Mouse (Mus musculus) erythroblast, adult 5-6 weeks (primary cell): ENCODE measurements around the gene Appl1. TPM values are rescaled to one million over a fixed set of nuclear protein-coding genes. Genes with fewer than 3 reads are reported as not detected.
A peak's percentile ranks its signal among the peaks of the same experiment; 100 is the strongest.
"Not testable (repeated sequence)": the region's sequence is repeated elsewhere in the genome, so short reads cannot be mapped to it uniquely, and the experiment has no call there.

Experiments used
- ATAC-seq: replicated peaks from 2 replicates; pipeline ENCODE4 v1.8.0; 2016; ENCODE audit warnings: moderate number of reproducible peaks, mild to moderate bottlenecking, moderate TSS enrichment, inconsistent platforms; ENCODE audit not compliant: poor library complexity, low FRiP score, severe bottlenecking
- total RNA-seq, 2 experiments: library from RNA; stranded (forward) in 1 of 2; stranded (reverse) in 1 of 2; fragments of 150-400 nt in 1 of 2; fragments of 200-764, 138-1000 nt in 1 of 2; gene quantifications; 2 replicates each; pipeline versions ENCODE4 v1.2.3 to v1.2.4; 2015 to 2017; ENCODE audit warnings: low replicate concordance in 2 of 2

Gene Appl1
- total RNA-seq, 2 experiments from 2014 or later = 6.1 to 6.9 TPM

- peak; percentile 99 for ATAC-seq
Measured at GRCm38 (mm10) chr14:26970439-26970932, 546 bp downstream of the Appl1 start.

DNA sequence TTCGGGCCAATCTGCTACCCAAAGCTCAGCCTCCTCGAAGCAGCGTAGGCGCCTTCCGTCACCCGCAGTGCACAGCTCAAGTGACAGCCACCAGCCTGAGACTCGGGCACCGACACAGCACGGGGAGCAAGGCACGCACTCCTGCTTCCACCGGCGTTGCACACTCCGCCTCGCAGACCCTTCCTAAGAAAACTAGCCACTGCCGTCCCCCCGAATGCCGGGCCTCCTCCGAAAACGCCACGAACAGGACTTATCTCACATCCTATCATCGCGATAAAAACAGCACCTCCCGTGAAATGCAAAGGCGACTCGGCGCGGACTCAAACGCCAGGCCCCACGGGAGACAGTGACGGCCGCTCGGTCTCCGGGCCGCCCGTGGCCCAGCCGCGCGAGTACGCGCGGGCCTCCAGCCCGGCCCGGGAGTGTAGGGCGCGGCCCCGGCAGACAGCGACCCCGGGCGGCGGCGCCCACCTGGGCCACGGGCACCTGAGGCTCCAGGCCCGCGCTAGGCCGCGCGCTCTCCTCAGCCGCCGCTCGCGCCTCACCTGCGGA lies 1.1 kb downstream of the Appl1 start:
- ATAC-seq = peak; percentile 38; the same call in 1 of the 2 replicates

GRCm38 (mm10) chr14:26969164-26969563 lies 1.9 kb downstream of the Appl1 start:
- no peak for ATAC-seq

- no peak for ATAC-seq
Measured at GRCm38 (mm10) chr14:26960518-26960917, 10.5 kb downstream of the Appl1 start.

GRCm38 (mm10) chr14:26956139-26956538 lies 14.9 kb downstream of the Appl1 start:
- ATAC-seq = not testable (repeated sequence)

DNA sequence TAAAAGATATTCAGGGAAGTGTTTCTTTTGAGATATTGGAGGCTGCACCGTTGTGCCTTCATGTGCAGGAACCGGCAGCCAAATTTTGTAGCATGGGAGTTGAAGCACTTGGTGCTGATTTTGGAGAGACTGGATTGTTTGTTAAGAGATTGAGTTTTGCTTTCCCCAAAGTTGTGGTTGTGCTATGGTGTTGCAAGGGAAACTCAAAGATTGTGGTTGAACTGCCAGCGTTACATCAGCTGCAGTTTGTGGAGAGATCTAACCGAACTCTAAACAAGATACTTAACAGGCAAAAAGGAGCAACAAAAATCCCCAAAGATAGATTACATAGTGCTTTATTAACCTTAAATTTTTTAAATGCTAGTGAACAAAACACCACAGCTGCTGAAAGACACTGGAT lies 35.5 kb downstream of the Appl1 start:
- ATAC-seq = no peak

- no peak for ATAC-seq
Measured at GRCm38 (mm10) chr14:26934891-26935290, 36.1 kb downstream of the Appl1 start.

DNA sequence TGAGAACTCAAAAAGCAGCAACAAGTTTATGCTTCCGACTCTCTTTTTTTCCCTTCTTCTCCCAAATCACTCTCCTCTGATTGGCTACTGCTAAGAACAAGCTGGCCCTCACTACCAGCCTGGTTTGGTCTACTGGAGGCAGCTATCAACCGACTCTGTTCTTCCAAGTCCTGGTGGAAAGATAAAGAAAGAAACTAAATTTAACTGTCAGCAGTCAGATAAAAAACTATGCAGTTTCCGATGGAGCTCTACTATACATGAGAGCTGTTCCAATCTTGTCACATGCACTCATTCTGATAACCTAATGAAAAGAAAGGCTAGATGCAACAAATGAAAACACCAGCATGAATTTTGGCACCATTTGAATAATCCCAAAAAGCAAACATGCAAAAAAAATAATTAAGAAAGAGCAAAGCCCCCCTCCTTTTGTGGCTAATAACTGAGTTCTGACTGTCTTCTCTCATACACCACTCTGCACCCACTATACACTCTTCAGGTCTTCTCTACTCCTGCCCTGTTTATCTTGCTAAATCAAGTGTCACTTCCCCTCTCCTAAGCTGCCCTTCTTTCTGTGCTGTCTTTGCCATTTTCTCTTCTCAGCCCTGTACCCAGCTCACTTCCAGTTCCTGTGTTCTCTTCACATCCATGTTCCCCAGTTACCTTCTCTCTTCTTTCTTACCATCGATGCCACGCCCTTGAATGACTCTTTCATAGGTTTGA lies 47.2 kb downstream of the Appl1 start:
- ATAC-seq = no peak

GRCm38 (mm10) chr14:26919310-26919709 lies 51.7 kb downstream of the Appl1 start:
- ATAC-seq = no peak

DNA sequence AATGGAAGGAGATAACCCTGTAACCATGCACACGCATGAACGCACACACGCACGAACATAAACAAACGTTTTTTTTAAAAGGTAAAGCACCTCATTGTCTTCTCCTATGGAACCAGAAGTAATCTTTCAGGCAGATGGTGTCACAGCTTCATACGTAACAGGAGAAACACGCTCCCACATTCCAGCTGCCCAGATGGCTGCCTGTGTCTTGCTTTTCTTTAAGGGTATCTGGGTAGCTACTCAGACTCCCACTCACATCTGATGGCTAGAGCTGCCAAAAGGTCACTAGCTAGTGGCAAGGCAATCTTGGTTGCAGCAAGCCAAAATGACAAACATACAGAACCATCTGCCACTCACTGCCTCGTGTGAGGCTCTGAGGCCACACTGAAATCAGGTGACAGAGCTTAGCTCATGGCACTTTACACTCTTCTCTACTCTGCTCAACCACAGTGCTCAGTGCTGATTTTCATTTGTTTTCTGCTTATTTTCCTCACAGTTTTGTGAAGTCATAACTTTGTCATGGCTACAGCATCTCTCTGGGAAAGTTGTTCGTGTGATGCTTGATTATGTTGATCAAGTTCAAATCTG lies 57.3 kb downstream of the Appl1 start:
- ATAC-seq = no peak

- no peak for ATAC-seq
Measured at GRCm38 (mm10) chr14:26911826-26912225, 59.2 kb downstream of the Appl1 start.

- ATAC-seq = no peak
Measured at GRCm38 (mm10) chr14:26911201-26911600, 59.8 kb downstream of the Appl1 start.

DNA sequence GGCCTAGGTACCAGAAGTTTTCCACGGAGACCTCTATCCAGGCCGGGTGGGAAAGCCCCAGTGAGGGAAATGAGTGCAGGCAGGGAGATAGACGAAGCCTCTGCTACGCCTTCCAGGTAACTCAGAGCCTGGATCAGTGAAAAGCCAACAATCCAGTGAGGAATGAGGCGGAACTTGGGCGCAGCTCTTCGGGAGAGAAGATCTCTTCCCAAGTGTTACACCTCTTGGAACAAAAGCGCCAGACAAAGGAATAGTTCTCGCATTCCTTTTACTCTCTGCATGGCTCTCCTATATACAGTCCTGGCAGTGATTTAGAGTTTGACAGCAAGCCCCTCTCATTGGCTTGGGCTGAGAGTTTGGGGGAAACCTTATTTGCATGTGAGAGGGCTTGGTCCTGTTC lies 60.6 kb downstream of the Appl1 start:
- not testable (repeated sequence) for ATAC-seq

GRCm38 (mm10) chr14:26907401-26907800 lies 63.6 kb downstream of the Appl1 start:
- ATAC-seq = no peak

DNA sequence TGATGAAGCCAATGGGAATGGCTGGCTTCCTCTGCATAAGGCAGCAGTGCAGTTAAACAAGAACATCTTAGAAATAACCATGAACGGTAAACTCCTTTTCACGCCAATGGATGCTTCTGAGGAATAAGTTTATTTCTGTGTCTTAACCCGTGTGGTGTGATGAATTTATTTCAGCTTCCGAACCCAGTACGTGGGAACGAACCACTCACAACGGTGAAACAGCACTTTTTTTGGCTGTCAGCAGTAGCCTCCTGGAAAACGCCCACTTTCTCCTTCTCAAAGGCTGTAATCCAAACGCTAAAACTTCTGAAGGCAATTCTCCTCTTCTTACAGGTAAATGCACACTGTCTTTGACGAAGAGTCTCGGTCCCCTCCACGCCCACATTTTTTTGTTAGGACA lies 70.1 kb downstream of the Appl1 start:
- ATAC-seq = no peak

- no peak for ATAC-seq
Measured at GRCm38 (mm10) chr14:26899490-26899889, 71.5 kb downstream of the Appl1 start.

DNA sequence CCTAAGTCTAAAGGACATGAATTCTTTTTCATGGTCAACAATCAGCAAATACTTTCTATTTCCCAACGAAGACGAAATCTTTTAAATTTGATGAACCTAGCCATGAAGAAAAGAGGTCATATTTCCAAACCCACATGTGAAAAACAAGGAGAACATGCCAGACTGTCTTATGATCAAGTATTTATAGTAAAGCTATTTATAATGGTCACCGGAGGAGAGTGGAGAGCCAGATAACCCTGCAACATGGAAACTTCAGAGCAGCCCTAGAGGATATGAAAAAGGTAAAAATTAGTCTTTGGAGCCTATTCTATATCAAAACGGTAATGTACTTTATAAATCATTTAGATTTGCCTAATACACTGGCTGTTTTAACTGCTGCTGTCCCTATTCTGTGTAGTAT lies 76.6 kb downstream of the Appl1 start, which contains the start of gene Asb14:
Gene Asb14, plus strand, starts transcription at position 166 of the 400 bp plus-strand sequence.
- ATAC-seq = no peak

GRCm38 (mm10) chr14:26890777-26891176 lies 80.3 kb downstream of the Appl1 start:
- ATAC-seq = no peak

- ATAC-seq = no peak
Measured at GRCm38 (mm10) chr14:26887244-26887643, 83.8 kb downstream of the Appl1 start.

- ATAC-seq = no peak
Measured at GRCm38 (mm10) chr14:26881700-26882099, 89.3 kb downstream of the Appl1 start.

DNA sequence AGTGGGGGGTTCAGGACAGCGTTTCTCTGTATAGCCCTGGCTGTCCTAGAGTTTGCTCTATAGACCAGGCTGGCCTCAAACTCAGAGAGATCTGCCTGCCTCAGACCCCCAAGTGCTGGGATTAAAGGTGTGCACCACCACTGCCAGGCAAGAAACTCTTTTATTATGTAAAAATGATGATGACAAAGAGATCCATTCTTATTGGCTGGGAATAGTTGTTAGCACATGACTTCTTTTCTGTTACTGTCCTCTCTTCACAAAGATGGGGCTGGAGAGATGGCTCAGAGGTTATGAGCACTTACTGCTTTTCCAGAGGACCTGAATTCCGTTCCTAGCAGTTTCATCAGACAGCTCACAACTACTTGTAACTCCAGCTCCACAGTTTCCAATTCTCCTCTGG lies 91.1 kb downstream of the Appl1 start:
- ATAC-seq = no peak
